Mouse (Mus musculus): Measurements from ENCODE around the gene Rfpl4. TPM values are rescaled to one million over a fixed set of nuclear protein-coding genes. Genes with fewer than 3 reads are reported as not detected.

Rfpl4 gene
- total RNA-seq, 1 experiment, result not detected

DNA sequence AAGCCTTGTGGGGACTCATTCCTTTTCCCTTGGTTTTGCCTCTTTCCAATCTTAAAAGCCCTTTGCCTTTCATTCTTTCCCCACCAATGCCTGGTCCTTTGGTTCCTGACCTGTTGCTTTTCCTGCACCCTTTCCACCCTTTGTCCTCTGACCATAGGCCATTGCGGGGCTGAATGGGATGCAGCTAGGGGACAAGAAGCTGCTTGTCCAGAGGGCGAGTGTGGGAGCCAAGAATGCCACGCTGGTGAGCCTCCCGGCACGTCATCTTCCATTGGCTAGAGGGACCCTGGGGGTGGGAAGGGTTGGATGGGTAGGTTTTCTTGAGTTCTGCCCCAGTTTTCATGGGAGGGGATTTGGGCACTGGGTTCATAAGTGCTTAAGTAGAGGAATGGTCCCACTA lies 41.8 kb downstream of the Rfpl4 start:
- in situ Hi-C loops (cut with MboI; ENCODE audit: low sequenced_read_pairs in 2 of 2, unreplicated experiment in 2 of 2), result no loop called here
- Histone ChIP-seq H3K9me3 (ENCODE audit: control insufficient read depth, insufficient read depth, low read depth, low read length) (no peaks in the 10 kb centered on the region), H3K4me1 (ENCODE audit: control insufficient read depth in 2 of 2, insufficient read depth in 2 of 2, low read length in 2 of 2, poor library complexity in 1 of 2) (peaks cover 0 to 3% of the 10 kb centered on the region in 2 experiments; a peak in 2 of 4 replicates), H3K9ac (ENCODE audit: insufficient read depth, low read depth, low read length, poor library complexity, severe bottlenecking) (no peak overlapping the region), H3K36me3 (ENCODE audit: control insufficient read depth, insufficient read depth, low read length, poor library complexity, severe bottlenecking) (peaks cover 68% of the 10 kb centered on the region), H3K4me3 (ENCODE audit: insufficient read depth in 1 of 2, low read depth in 1 of 2, low read length in 2 of 2, poor library complexity in 1 of 2, severe bottlenecking in 1 of 2) (no peak overlapping the region), H3K27ac (ENCODE audit: insufficient read depth, low read depth, low read length, poor library complexity, severe bottlenecking) (no peak overlapping the region)
- DNase-seq (ENCODE audit: low read depth, low spot score), result no peak
- TF ChIP-seq MAFK (IDR thresholded peaks at IDR 0.05; ENCODE audit: insufficient read depth, low read depth, low read length), result no peak

DNA sequence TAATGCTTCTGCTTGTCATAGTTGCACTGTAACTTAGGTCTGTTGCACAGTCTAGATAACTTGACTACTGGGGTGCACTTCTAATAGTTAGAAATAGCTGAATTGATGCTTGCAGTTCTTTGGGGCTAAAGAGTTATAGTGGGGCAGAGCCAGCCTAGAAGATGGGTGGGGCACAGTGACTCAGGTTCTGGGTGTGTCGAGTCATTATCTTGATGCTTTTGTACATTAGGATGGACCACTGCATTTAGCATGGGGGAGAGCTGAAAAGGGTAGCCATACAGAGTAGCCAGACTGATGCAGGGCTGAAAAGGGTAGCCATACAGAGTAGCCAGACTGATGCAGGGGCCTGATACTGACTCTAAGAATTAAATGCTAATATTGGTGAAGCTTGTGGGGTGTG lies 43.2 kb downstream of the Rfpl4 start:
- no peak for DNase-seq (ENCODE audit: low read depth, low spot score)
- peaks cover 77% of the 10 kb centered on the region for H3K36me3 ChIP-seq (ENCODE audit: control insufficient read depth, insufficient read depth, low read length, poor library complexity, severe bottlenecking)
- H3K4me3 ChIP-seq (ENCODE audit: insufficient read depth in 1 of 2, low read depth in 1 of 2, low read length in 2 of 2, poor library complexity in 1 of 2, severe bottlenecking in 1 of 2), result no peak overlapping the region
- no peak overlapping the region for H3K9ac ChIP-seq (ENCODE audit: insufficient read depth, low read depth, low read length, poor library complexity, severe bottlenecking)
- H3K9me3 ChIP-seq (ENCODE audit: control insufficient read depth, insufficient read depth, low read depth, low read length), result no peaks in the 10 kb centered on the region
- H3K27ac ChIP-seq (ENCODE audit: insufficient read depth, low read depth, low read length, poor library complexity, severe bottlenecking), result no peak overlapping the region
- TF ChIP-seq HCFC1 (IDR thresholded peaks at IDR 0.05; ENCODE audit: borderline replicate concordance, insufficient read depth, low read length), result no peak
- TF ChIP-seq CHD2 (IDR thresholded peaks at IDR 0.05; ENCODE audit: low read depth, low read length), result no peak
- no peak for TF ChIP-seq ZC3H11A (IDR thresholded peaks at IDR 0.05; ENCODE audit: borderline replicate concordance, low read depth, low read length)
- in situ Hi-C loops (cut with MboI; ENCODE audit: low sequenced_read_pairs in 2 of 2, unreplicated experiment in 2 of 2), result no loop called here
- H3K4me1 ChIP-seq (ENCODE audit: control insufficient read depth in 2 of 2, insufficient read depth in 2 of 2, low read length in 2 of 2, poor library complexity in 1 of 2), result peaks cover 0 to 2% of the 10 kb centered on the region in 2 experiments; a peak in 2 of 4 replicates

GRCm38 (mm10) chr7:5064886-5065285 lies 51.9 kb downstream of the Rfpl4 start:
- H3K9ac ChIP-seq (ENCODE audit: insufficient read depth, low read depth, low read length, poor library complexity, severe bottlenecking), result no peak overlapping the region
- H3K4me3 ChIP-seq (ENCODE audit: insufficient read depth in 1 of 2, low read depth in 1 of 2, low read length in 2 of 2, poor library complexity in 1 of 2, severe bottlenecking in 1 of 2), result no peak overlapping the region; a peak in 1 of 4 replicates
- peaks cover 39% of the 10 kb centered on the region for H3K36me3 ChIP-seq (ENCODE audit: control insufficient read depth, insufficient read depth, low read length, poor library complexity, severe bottlenecking)
- no peaks in the 10 kb centered on the region for H3K9me3 ChIP-seq (ENCODE audit: control insufficient read depth, insufficient read depth, low read depth, low read length)
- no peak overlapping the region for H3K27ac ChIP-seq (ENCODE audit: insufficient read depth, low read depth, low read length, poor library complexity, severe bottlenecking)
- no peak for DNase-seq (ENCODE audit: low read depth, low spot score)
- H3K4me1 ChIP-seq (ENCODE audit: control insufficient read depth in 2 of 2, insufficient read depth in 2 of 2, low read length in 2 of 2, poor library complexity in 1 of 2), result peaks cover 0 to 17% of the 10 kb centered on the region in 2 experiments; a peak in 3 of 4 replicates
- in situ Hi-C loops (cut with MboI; ENCODE audit: low sequenced_read_pairs in 2 of 2, unreplicated experiment in 2 of 2), result no loop called here
- no peak for TF ChIP-seq HCFC1 (IDR thresholded peaks at IDR 0.05; ENCODE audit: borderline replicate concordance, insufficient read depth, low read length)
- TF ChIP-seq MAFK (IDR thresholded peaks at IDR 0.05; ENCODE audit: insufficient read depth, low read depth, low read length), result no peak
- no peak for TF ChIP-seq ZC3H11A (IDR thresholded peaks at IDR 0.05; ENCODE audit: borderline replicate concordance, low read depth, low read length)
- peak; percentile 89 for TF ChIP-seq ZNF384 (IDR thresholded peaks at IDR 0.05; ENCODE audit: low read depth, low read length)

GRCm38 (mm10) chr7:5062360-5063001 lies 54.3 kb downstream of the Rfpl4 start:
- H3K4me1 ChIP-seq (ENCODE audit: control insufficient read depth in 2 of 2, insufficient read depth in 2 of 2, low read length in 2 of 2, poor library complexity in 1 of 2), result peaks cover 0 to 16% of the 10 kb centered on the region in 2 experiments; a peak in 3 of 4 replicates
- DNase-seq (ENCODE audit: low read depth, low spot score), result no peak

More at GRCm38 (mm10) chr7:5062360-5063001, 54.3 kb downstream of the Rfpl4 start:
- Histone ChIP-seq H3K36me3 (ENCODE audit: control insufficient read depth, insufficient read depth, low read length, poor library complexity, severe bottlenecking) (peaks cover 17% of the 10 kb centered on the region), H3K9me3 (ENCODE audit: control insufficient read depth, insufficient read depth, low read depth, low read length) (no peaks in the 10 kb centered on the region), H3K9ac (ENCODE audit: insufficient read depth, low read depth, low read length, poor library complexity, severe bottlenecking) (peak overlapping the region; percentile 99), H3K27ac (ENCODE audit: insufficient read depth, low read depth, low read length, poor library complexity, severe bottlenecking) (peak overlapping the region; percentile 99), H3K4me3 (ENCODE audit: insufficient read depth in 1 of 2, low read depth in 1 of 2, low read length in 2 of 2, poor library complexity in 1 of 2, severe bottlenecking in 1 of 2) (peak overlapping the region; percentile 86 to 94)
- in situ Hi-C loops (cut with MboI; ENCODE audit: low sequenced_read_pairs in 2 of 2, unreplicated experiment in 2 of 2), result no loop called here
- TF ChIP-seq HCFC1 (IDR thresholded peaks at IDR 0.05; ENCODE audit: borderline replicate concordance, insufficient read depth, low read length), result no peak; the same call in 1 of the 2 replicates
- no peak for TF ChIP-seq CHD2 (IDR thresholded peaks at IDR 0.05; ENCODE audit: low read depth, low read length)
- TF ChIP-seq MAFK (IDR thresholded peaks at IDR 0.05; ENCODE audit: insufficient read depth, low read depth, low read length), result no peak
- TF ChIP-seq ZNF384 (IDR thresholded peaks at IDR 0.05; ENCODE audit: low read depth, low read length), result no peak
- TF ChIP-seq ZC3H11A (IDR thresholded peaks at IDR 0.05; ENCODE audit: borderline replicate concordance, low read depth, low read length), result no peak

Data from ES-E14 (cell line).